Mouse (Mus musculus): ENCODE data around the gene Plgrkt. TPM values are rescaled to one million over a fixed set of nuclear protein-coding genes. Genes with fewer than 3 reads are reported as not detected.

Plgrkt gene
- polyA plus RNA-seq, 2 experiments = 47.5 to 64.6 TPM

- 84% methylated on average over 4 of the region's 4 CpGs for WGBS
- Histone ChIP-seq H3K4me1 (ENCODE audit: control insufficient read depth, insufficient read depth, low read length) (no peaks in the 10 kb centered on the region), H3K36me3 (ENCODE audit: control insufficient read depth, insufficient read depth, low read length) (no peaks in the 10 kb centered on the region), H3K9me3 (ENCODE audit: control insufficient read depth, low read length) (no peaks in the 10 kb centered on the region), H3K9ac (ENCODE audit: low read depth, low read length, severe bottlenecking) (no peak overlapping the region), H3K27ac (replicated peaks; ENCODE audit: low read depth, low read length) (no peak overlapping the region), H3K27me3 (ENCODE audit: control insufficient read depth, insufficient read depth, low read length) (no peaks in the 10 kb centered on the region), H3K4me3 (replicated peaks; ENCODE audit: low read length) (no peak overlapping the region), H3K4me2 (replicated peaks; ENCODE audit: low read depth, low read length, severe bottlenecking) (no peak overlapping the region)
- DNase-seq (ENCODE audit: low spot score) (no peak), ATAC-seq (ENCODE audit: low FRiP score, low read depth) (no peak)
- TF ChIP-seq POLR2A (IDR thresholded peaks at IDR 0.05; ENCODE audit: borderline replicate concordance, extremely low read depth, insufficient read depth, insufficient read length) = no peak
These were observed 26.2 kb downstream of the Plgrkt start for GRCm38 (mm10) chr19:29341029-29341428.

GRCm38 (mm10) chr19:29336624-29337023, 30.6 kb downstream of the Plgrkt start:
- no peak overlapping the region for H3K9ac ChIP-seq (ENCODE audit: low read depth, low read length, severe bottlenecking)
- no peak for TF ChIP-seq POLR2A (IDR thresholded peaks at IDR 0.05; ENCODE audit: borderline replicate concordance, extremely low read depth, insufficient read depth, insufficient read length)
- H3K4me1 ChIP-seq (ENCODE audit: control insufficient read depth, insufficient read depth, low read length) = no peaks in the 10 kb centered on the region
- H3K27ac ChIP-seq (replicated peaks; ENCODE audit: low read depth, low read length) = no peak overlapping the region
- H3K27me3 ChIP-seq (ENCODE audit: control insufficient read depth, insufficient read depth, low read length) = no peaks in the 10 kb centered on the region
- H3K4me2 ChIP-seq (replicated peaks; ENCODE audit: low read depth, low read length, severe bottlenecking) = no peak overlapping the region
- 90% methylated on average over 2 of the region's 2 CpGs for WGBS
- no peaks in the 10 kb centered on the region for H3K36me3 ChIP-seq (ENCODE audit: control insufficient read depth, insufficient read depth, low read length)
- ATAC-seq (ENCODE audit: low FRiP score, low read depth) = no peak
- DNase-seq (ENCODE audit: low spot score) = no peak
- no peaks in the 10 kb centered on the region for H3K9me3 ChIP-seq (ENCODE audit: control insufficient read depth, low read length)
- H3K4me3 ChIP-seq (replicated peaks; ENCODE audit: low read length) = no peak overlapping the region

- H3K4me3 ChIP-seq (replicated peaks; ENCODE audit: low read length) = peak within 1 kb of the TSS; percentile 39
- ATAC-seq (ENCODE audit: low FRiP score, low read depth) (no peak), DNase-seq (ENCODE audit: low spot score) (peak; percentile 49)
- H3K9me3 ChIP-seq (ENCODE audit: control insufficient read depth, low read length) = no peaks in the 10 kb centered on the region
- no peak for TF ChIP-seq POLR2A (IDR thresholded peaks at IDR 0.05; ENCODE audit: borderline replicate concordance, extremely low read depth, insufficient read depth, insufficient read length)
- H3K27ac ChIP-seq (replicated peaks; ENCODE audit: low read depth, low read length) = no peak within 1 kb of the TSS
- H3K36me3 ChIP-seq (ENCODE audit: control insufficient read depth, insufficient read depth, low read length) = no peaks in the 10 kb centered on the region
- H3K27me3 ChIP-seq (ENCODE audit: control insufficient read depth, insufficient read depth, low read length) = no peaks in the 10 kb centered on the region
- peak within 1 kb of the TSS; percentile 65 for H3K9ac ChIP-seq (ENCODE audit: low read depth, low read length, severe bottlenecking)
- H3K4me2 ChIP-seq (replicated peaks; ENCODE audit: low read depth, low read length, severe bottlenecking) = peak within 1 kb of the TSS; percentile 73
- no peaks in the 10 kb centered on the region for H3K4me1 ChIP-seq (ENCODE audit: control insufficient read depth, insufficient read depth, low read length)
- under 1% methylated on average over 23 of the region's 23 CpGs for WGBS
These were observed 33.0 kb downstream of the Plgrkt start, which contains the start of gene Rln1 for GRCm38 (mm10) chr19:29334068-29334745. Gene Rln1, minus strand, starts transcription at chr19:29334670.

GRCm38 (mm10) chr19:29326822-29327552, 40.2 kb downstream of the Plgrkt start:
- ATAC-seq (ENCODE audit: low FRiP score, low read depth) (no peak), DNase-seq (ENCODE audit: low spot score) (no peak)
- TF ChIP-seq POLR2A (IDR thresholded peaks at IDR 0.05; ENCODE audit: borderline replicate concordance, extremely low read depth, insufficient read depth, insufficient read length) = no peak
- Histone ChIP-seq H3K27ac (replicated peaks; ENCODE audit: low read depth, low read length) (no peak overlapping the region), H3K9me3 (ENCODE audit: control insufficient read depth, low read length) (no peaks in the 10 kb centered on the region), H3K4me3 (replicated peaks; ENCODE audit: low read length) (no peak overlapping the region), H3K4me2 (replicated peaks; ENCODE audit: low read depth, low read length, severe bottlenecking) (no peak overlapping the region), H3K27me3 (ENCODE audit: control insufficient read depth, insufficient read depth, low read length) (no peaks in the 10 kb centered on the region), H3K36me3 (ENCODE audit: control insufficient read depth, insufficient read depth, low read length) (no peaks in the 10 kb centered on the region), H3K9ac (ENCODE audit: low read depth, low read length, severe bottlenecking) (no peak overlapping the region), H3K4me1 (ENCODE audit: control insufficient read depth, insufficient read depth, low read length) (peaks cover 6% of the 10 kb centered on the region; the same call in 1 of the 2 replicates)
- WGBS = 86% methylated on average over 13 of the region's 13 CpGs

GRCm38 (mm10) chr19:29326396-29326795, 40.8 kb downstream of the Plgrkt start:
- no peak for DNase-seq (ENCODE audit: low spot score)
- Histone ChIP-seq H3K36me3 (ENCODE audit: control insufficient read depth, insufficient read depth, low read length) (no peaks in the 10 kb centered on the region), H3K27ac (replicated peaks; ENCODE audit: low read depth, low read length) (no peak overlapping the region), H3K27me3 (ENCODE audit: control insufficient read depth, insufficient read depth, low read length) (no peaks in the 10 kb centered on the region), H3K9ac (ENCODE audit: low read depth, low read length, severe bottlenecking) (no peak overlapping the region), H3K4me1 (ENCODE audit: control insufficient read depth, insufficient read depth, low read length) (peaks cover 6% of the 10 kb centered on the region; the same call in 1 of the 2 replicates), H3K4me2 (replicated peaks; ENCODE audit: low read depth, low read length, severe bottlenecking) (no peak overlapping the region), H3K4me3 (replicated peaks; ENCODE audit: low read length) (no peak overlapping the region), H3K9me3 (ENCODE audit: control insufficient read depth, low read length) (no peaks in the 10 kb centered on the region)
- 87% methylated on average over 4 of the region's 4 CpGs for WGBS
- no peak for TF ChIP-seq POLR2A (IDR thresholded peaks at IDR 0.05; ENCODE audit: borderline replicate concordance, extremely low read depth, insufficient read depth, insufficient read length)
- no peak for ATAC-seq (ENCODE audit: low FRiP score, low read depth)
